Comparison of ENCODE assay signal across 10 mouse cellular contexts in genomic region chr13:11532014-11532890, GRCm38 (mm10).
"Had no signal": no experiment of that assay in that cellular context is flagged by ENCODE, and none has a peak within 500 bp of the region (broad histone marks: within the 10 kb centered on the region; RNA-seq: fewer than 3 reads in every experiment).

No protein-coding gene starts in this region.

- H3K9ac ChIP-seq: limb, embryonic 13.5 days; liver, embryonic 12.5 days; lung, embryonic 14.5 days; midbrain, embryonic 15.5 days; neural tube, embryonic 12.5 days had no signal

- H3K4me1 ChIP-seq: limb, embryonic 13.5 days; liver, embryonic 12.5 days; megakaryocyte, embryonic 14.5 days; midbrain, embryonic 15.5 days; neural tube, embryonic 12.5 days had no signal

- H3K27ac ChIP-seq: limb, embryonic 13.5 days; liver, embryonic 12.5 days; macrophage; midbrain, embryonic 15.5 days; neural tube, embryonic 12.5 days had no signal

- H3K36me3 ChIP-seq: limb, embryonic 13.5 days; liver, embryonic 12.5 days; midbrain, embryonic 15.5 days; neural tube, embryonic 12.5 days had no signal

- DNase-seq: left cerebral cortex, postnatal 4 days; thymus, postnatal 36 days had no signal

- H3K9me3 ChIP-seq: limb, embryonic 13.5 days; liver, embryonic 12.5 days; megakaryocyte, embryonic 14.5 days; midbrain, embryonic 15.5 days; neural tube, embryonic 12.5 days had no signal

- H3K4me3 ChIP-seq: limb, embryonic 13.5 days; liver, embryonic 12.5 days; megakaryocyte, embryonic 14.5 days; midbrain, embryonic 15.5 days; neural tube, embryonic 12.5 days had no signal

- ATAC-seq: liver, embryonic 12.5 days; midbrain, embryonic 15.5 days had no signal

- H3K27me3 ChIP-seq: limb, embryonic 13.5 days; liver, embryonic 12.5 days; megakaryocyte, embryonic 14.5 days; midbrain, embryonic 15.5 days; neural tube, embryonic 12.5 days had no signal

- H3K4me2 ChIP-seq: limb, embryonic 13.5 days; liver, embryonic 12.5 days; lung, embryonic 14.5 days; midbrain, embryonic 11.5 days; midbrain, embryonic 15.5 days; neural tube, embryonic 12.5 days had no signal
